Mouse (Mus musculus): ENCODE measurements around the gene Mecom.

GRCm38 (mm10) chr3:30143961-30144411 is 403.8 kb downstream of the Mecom start:
- TF ChIP-seq ZC3H11A (IDR thresholded peaks at IDR 0.05; ENCODE audit: borderline replicate concordance, low read depth, low read length) (no peak), HCFC1 (IDR thresholded peaks at IDR 0.05; ENCODE audit: borderline replicate concordance, insufficient read depth, low read length) (no peak), CHD2 (IDR thresholded peaks at IDR 0.05; ENCODE audit: low read depth, low read length) (no peak), MAFK (IDR thresholded peaks at IDR 0.05; ENCODE audit: insufficient read depth, low read depth, low read length) (no peak), ZNF384 (IDR thresholded peaks at IDR 0.05; ENCODE audit: low read depth, low read length) (no peak)
